Mouse (Mus musculus) lung, embryonic 14.5 days (tissue): ENCODE results near the gene Rpl12. TPM values are rescaled to one million over a fixed set of nuclear protein-coding genes. Genes with fewer than 3 reads are reported as not detected.
A peak's percentile ranks its signal among the peaks of the same experiment; 100 is the strongest.

ENCODE experiments used
- ATAC-seq: fragments of 200-750 bp; cut with Nextera tagmentation; 2 replicates; pipeline ENCODE4 v1.8.0; 2017; ENCODE audit warnings: mild to moderate bottlenecking, moderate TSS enrichment, moderate library complexity; ENCODE audit not compliant: insufficient read depth
- DNase-seq: peaks from one replicate; pipeline ENCODE4 v3.0.0-alpha.2; 2015
- H3K27ac ChIP-seq: fragments of 300-500 bp; sonication (generic); 2 replicates; pipeline ENCODE4 v1.5.1; 2014; ENCODE audit warnings: low read depth, mild to moderate bottlenecking, moderate library complexity
- H3K27me3 ChIP-seq: fragments of 300-500 bp; sonication (generic); 2 replicates; pipeline ENCODE4 v1.6.1; 2014; ENCODE audit warnings: low read length, control low read depth; ENCODE audit not compliant: insufficient read depth
- H3K36me3 ChIP-seq: fragments of 300-500 bp; sonication (generic); 2 replicates; pipeline ENCODE4 v1.6.1; 2014; ENCODE audit warnings: control low read depth; ENCODE audit not compliant: insufficient read depth
- H3K4me1 ChIP-seq: fragments of 300-500 bp; sonication (generic); 2 replicates; pipeline ENCODE4 v1.6.1; 2014; ENCODE audit warnings: antibody characterized with exemption, control low read depth; ENCODE audit not compliant: insufficient read depth
- H3K4me2 ChIP-seq: fragments of 300-500 bp; sonication (generic); 2 replicates; pipeline ENCODE4 v1.6.1; 2014; ENCODE audit warnings: mild to moderate bottlenecking
- H3K4me3 ChIP-seq: fragments of 300-500 bp; sonication (generic); 2 replicates; pipeline ENCODE4 v1.5.1; 2014; ENCODE audit warnings: low read depth, low read length
- H3K9ac ChIP-seq: fragments of 300-500 bp; sonication (generic); 2 replicates; pipeline ENCODE4 v1.6.1; 2014
- H3K9me3 ChIP-seq: fragments of 300-500 bp; sonication (generic); 2 replicates; pipeline ENCODE4 v1.6.1; 2016; ENCODE audit warnings: low read depth, low read length, control low read depth
- CTCF ChIP-seq: IDR thresholded peaks from 2 replicates; pipeline ENCODE4 v1.5.1; 2016; ENCODE audit warnings: antibody characterized with exemption, low read depth
- WGBS: fragments of 180-500 bp; shearing (Covaris S2); extraction: QIAGEN DNeasy Blood & Tissue Kit; methylation state at CpG from one replicate; pipeline ENCODE4 v1.1.7; 2014; 5-methylcytosine and 5-hydroxymethylcytosine counted together
- polyA plus RNA-seq: library from polyadenylated mRNA; unstranded; fragments of >200 nt; fragmentation: Nextera tagmentation; extraction: Ambion mirVana; gene quantifications from 2 replicates; pipeline ENCODE4 v1.2.1, GENCODE M21; 2014

Rpl12 gene
- polyA plus RNA-seq, 1 experiment from 2014 or later = 235 TPM

- WGBS = 77% methylated on average over 9 of the region's 9 CpGs
- Histone ChIP-seq H3K9ac (peak overlapping the region; percentile 73; the same call in 1 of the 2 replicates), H3K4me3 (0 out of 2 replicates have a peak overlapping the region, but pooled peaks have one; percentile 53), H3K36me3 (peaks cover 27% of the 10 kb centered on the region), H3K27ac (peak overlapping the region; percentile 99; the same call in 1 of the 2 replicates), H3K4me2 (peak overlapping the region; percentile 70), H3K9me3 (no peaks in the 10 kb centered on the region), H3K4me1 (peaks cover 6% of the 10 kb centered on the region; the same call in 1 of the 2 replicates), H3K27me3 (no peaks in the 10 kb centered on the region)
- ATAC-seq (no peak), DNase-seq (no peak)
- TF ChIP-seq CTCF = no peak
These were observed 6.8 kb downstream of the Rpl12 start for GRCm38 (mm10) chr2:32968024-32968614.

GRCm38 (mm10) chr2:32969326-32969725 is 8.0 kb downstream of the Rpl12 start:
- DNase-seq (no peak), ATAC-seq (no peak)
- Histone ChIP-seq H3K4me1 (peaks cover 3% of the 10 kb centered on the region; the same call in 1 of the 2 replicates), H3K9ac (no peak overlapping the region), H3K36me3 (peaks cover 24% of the 10 kb centered on the region), H3K27ac (0 out of 2 replicates have a peak overlapping the region, but pooled peaks have one; percentile 22), H3K4me3 (no peak overlapping the region), H3K4me2 (no peak overlapping the region), H3K9me3 (no peaks in the 10 kb centered on the region), H3K27me3 (no peaks in the 10 kb centered on the region)
- WGBS = 76% methylated on average over 8 of the region's 8 CpGs
- TF ChIP-seq CTCF = no peak

GRCm38 (mm10) chr2:32971235-32971634 is 9.9 kb downstream of the Rpl12 start:
- Histone ChIP-seq H3K4me1 (peaks cover 3% of the 10 kb centered on the region; the same call in 1 of the 2 replicates), H3K4me2 (no peak overlapping the region), H3K27ac (no peak overlapping the region), H3K9me3 (no peaks in the 10 kb centered on the region), H3K9ac (no peak overlapping the region), H3K27me3 (no peaks in the 10 kb centered on the region), H3K4me3 (no peak overlapping the region), H3K36me3 (peaks cover 18% of the 10 kb centered on the region; the same call in 1 of the 2 replicates)
- DNase-seq (no peak), ATAC-seq (no peak)
- WGBS = 48% methylated on average over 9 of the region's 9 CpGs
- no peak for TF ChIP-seq CTCF

GRCm38 (mm10) chr2:32974216-32974615 is 12.9 kb downstream of the Rpl12 start:
- Histone ChIP-seq H3K4me1 (no peaks in the 10 kb centered on the region), H3K9me3 (no peaks in the 10 kb centered on the region), H3K4me3 (no peak overlapping the region), H3K9ac (no peak overlapping the region), H3K27me3 (no peaks in the 10 kb centered on the region), H3K27ac (no peak overlapping the region), H3K36me3 (peaks cover 18% of the 10 kb centered on the region; the same call in 1 of the 2 replicates), H3K4me2 (no peak overlapping the region)
- ATAC-seq (no peak), DNase-seq (no peak)
- 85% methylated on average over 8 of the region's 8 CpGs for WGBS
- TF ChIP-seq CTCF = no peak

- Histone ChIP-seq H3K27me3 (no peaks in the 10 kb centered on the region), H3K4me3 (no peak overlapping the region), H3K9ac (no peak overlapping the region), H3K4me1 (peaks cover 4% of the 10 kb centered on the region; the same call in 1 of the 2 replicates), H3K36me3 (peaks cover 18% of the 10 kb centered on the region; the same call in 1 of the 2 replicates), H3K9me3 (no peaks in the 10 kb centered on the region), H3K4me2 (no peak overlapping the region), H3K27ac (no peak overlapping the region)
- DNase-seq (no peak), ATAC-seq (no peak)
- TF ChIP-seq CTCF = no peak
- 72% methylated on average over 5 of the region's 5 CpGs for WGBS
These were observed 15.8 kb downstream of the Rpl12 start for GRCm38 (mm10) chr2:32977114-32977513.

- 69% methylated on average over 3 of the region's 3 CpGs for WGBS
- no peaks in the 10 kb centered on the region for H3K27me3 ChIP-seq
- H3K9ac ChIP-seq = no peak overlapping the region
- ATAC-seq = no peak
- H3K4me1 ChIP-seq = peaks cover 6% of the 10 kb centered on the region; the same call in 1 of the 2 replicates
- H3K9me3 ChIP-seq = no peaks in the 10 kb centered on the region
- H3K27ac ChIP-seq = no peak overlapping the region
- no peak overlapping the region for H3K4me2 ChIP-seq
- no peak overlapping the region for H3K4me3 ChIP-seq
- TF ChIP-seq CTCF = no peak
- DNase-seq = no peak
- peaks cover 6% of the 10 kb centered on the region; the same call in 1 of the 2 replicates for H3K36me3 ChIP-seq
These were observed 17.3 kb downstream of the Rpl12 start for GRCm38 (mm10) chr2:32978675-32979074.

- no peaks in the 10 kb centered on the region for H3K9me3 ChIP-seq
- no peak overlapping the region for H3K9ac ChIP-seq
- TF ChIP-seq CTCF = no peak
- ATAC-seq (no peak), DNase-seq (no peak)
- no peak overlapping the region for H3K4me3 ChIP-seq
- peaks cover 6% of the 10 kb centered on the region; the same call in 1 of the 2 replicates for H3K4me1 ChIP-seq
- no peaks in the 10 kb centered on the region for H3K27me3 ChIP-seq
- no peak overlapping the region for H3K4me2 ChIP-seq
- 81% methylated on average over 7 of the region's 7 CpGs for WGBS
- no peak overlapping the region for H3K27ac ChIP-seq
- H3K36me3 ChIP-seq = no peaks in the 10 kb centered on the region
These were observed 18.3 kb downstream of the Rpl12 start for GRCm38 (mm10) chr2:32979675-32980074.
